Mouse (Mus musculus): ENCODE results near the gene Syt1. TPM values are rescaled to one million over a fixed set of nuclear protein-coding genes. Genes with fewer than 3 reads are reported as not detected.
A peak's percentile ranks its signal among the peaks of the same experiment; 100 is the strongest.

The Syt1 gene
- polyA plus RNA-seq, 1 experiment from 2014 or later = 109 TPM

- H3K9me3 ChIP-seq (ENCODE audit: control insufficient read depth, low read length) = no peaks in the 10 kb centered on the region
- H3K4me1 ChIP-seq (replicated peaks; ENCODE audit: control insufficient read depth, insufficient read depth, low read length) = no peaks in the 10 kb centered on the region
- H3K9ac ChIP-seq (replicated peaks; ENCODE audit: low read depth, low read length) = no peak overlapping the region
- WGBS = 56% methylated on average over 4 of the region's 4 CpGs
- ATAC-seq = no peak
- H3K36me3 ChIP-seq (ENCODE audit: control insufficient read depth, insufficient read depth) = no peaks in the 10 kb centered on the region
- no peak overlapping the region for H3K4me2 ChIP-seq (ENCODE audit: low read length)
- no peak overlapping the region for H3K27ac ChIP-seq (ENCODE audit: low read length)
- no peak overlapping the region for H3K4me3 ChIP-seq (replicated peaks; ENCODE audit: low read length)
- no peaks in the 10 kb centered on the region for H3K27me3 ChIP-seq (replicated peaks; ENCODE audit: control insufficient read depth, insufficient read depth, low read length)
These were observed 387.8 kb downstream of the Syt1 start for GRCm38 (mm10) chr10:108623002-108623401.

DNA sequence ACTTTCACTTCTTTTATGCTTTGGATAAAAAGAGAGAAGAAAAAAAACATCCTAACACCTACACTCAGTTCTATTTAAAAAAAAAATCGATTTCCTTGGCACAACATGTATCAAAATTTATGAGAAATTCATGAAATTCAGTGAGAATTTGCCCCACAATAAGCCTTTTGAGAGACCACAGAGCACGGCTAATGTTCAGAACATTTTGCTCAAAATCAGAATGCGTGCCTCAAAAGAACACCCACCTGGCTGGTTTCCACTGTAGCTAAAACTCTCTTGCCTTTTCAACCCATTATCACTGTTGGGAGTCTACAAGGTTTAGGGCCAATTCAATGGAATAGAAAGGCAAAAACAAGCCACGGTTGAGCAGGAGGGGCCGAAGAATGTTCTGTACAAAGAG lies 390.9 kb downstream of the Syt1 start:
- Histone ChIP-seq H3K9me3 (ENCODE audit: control insufficient read depth, low read length) (no peaks in the 10 kb centered on the region), H3K4me2 (ENCODE audit: low read length) (no peak overlapping the region), H3K27ac (ENCODE audit: low read length) (no peak overlapping the region), H3K4me1 (replicated peaks; ENCODE audit: control insufficient read depth, insufficient read depth, low read length) (no peaks in the 10 kb centered on the region), H3K27me3 (replicated peaks; ENCODE audit: control insufficient read depth, insufficient read depth, low read length) (no peaks in the 10 kb centered on the region), H3K9ac (replicated peaks; ENCODE audit: low read depth, low read length) (no peak overlapping the region), H3K36me3 (ENCODE audit: control insufficient read depth, insufficient read depth) (no peaks in the 10 kb centered on the region), H3K4me3 (replicated peaks; ENCODE audit: low read length) (no peak overlapping the region)
- no peak for ATAC-seq
- WGBS = 75% methylated on average over 5 of the region's 5 CpGs

GRCm38 (mm10) chr10:108619217-108619616 lies 391.6 kb downstream of the Syt1 start:
- 86% methylated on average over 5 of the region's 5 CpGs for WGBS
- Histone ChIP-seq H3K4me1 (replicated peaks; ENCODE audit: control insufficient read depth, insufficient read depth, low read length) (no peaks in the 10 kb centered on the region), H3K9ac (replicated peaks; ENCODE audit: low read depth, low read length) (no peak overlapping the region)

DNA sequence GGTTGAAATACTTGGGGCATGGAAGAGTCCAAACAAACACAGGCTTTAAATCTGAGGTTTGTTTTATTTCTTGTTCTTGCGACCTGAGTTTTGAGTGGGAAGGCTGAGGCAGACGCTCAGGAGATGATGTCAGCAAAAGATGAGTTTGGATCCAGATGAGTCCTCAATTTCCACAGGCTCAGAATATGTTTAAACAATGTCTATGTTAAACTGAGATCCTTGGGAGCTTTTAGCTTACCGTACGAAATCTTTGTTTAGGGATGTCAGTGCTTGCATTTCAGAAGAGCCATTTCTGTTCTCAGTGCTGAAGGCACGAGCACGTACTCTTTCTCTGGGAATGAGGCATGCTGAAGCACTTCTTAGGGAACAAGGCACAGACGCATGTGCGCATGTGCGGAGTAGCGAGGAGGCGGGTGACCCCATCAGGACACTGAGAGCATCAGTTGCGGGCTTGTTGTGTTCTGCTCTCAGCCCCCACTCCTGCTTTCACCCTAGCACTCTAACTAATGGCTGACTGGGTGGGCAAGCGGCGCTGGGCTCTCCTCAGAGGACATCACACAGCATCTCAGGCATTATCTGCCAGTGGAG lies 400.6 kb downstream of the Syt1 start:
- Histone ChIP-seq H3K9ac (replicated peaks; ENCODE audit: low read depth, low read length) (no peak overlapping the region), H3K27me3 (replicated peaks; ENCODE audit: control insufficient read depth, insufficient read depth, low read length) (no peaks in the 10 kb centered on the region), H3K4me1 (replicated peaks; ENCODE audit: control insufficient read depth, insufficient read depth, low read length) (no peaks in the 10 kb centered on the region), H3K36me3 (ENCODE audit: control insufficient read depth, insufficient read depth) (no peaks in the 10 kb centered on the region), H3K4me2 (ENCODE audit: low read length) (no peak overlapping the region), H3K27ac (ENCODE audit: low read length) (no peak overlapping the region), H3K9me3 (ENCODE audit: control insufficient read depth, low read length) (no peaks in the 10 kb centered on the region), H3K4me3 (replicated peaks; ENCODE audit: low read length) (no peak overlapping the region)
- ATAC-seq = no peak
- 78% methylated on average over 14 of the region's 14 CpGs for WGBS

More at GRCm38 (mm10) chr10:108619217-108619616, 391.6 kb downstream of the Syt1 start:
- Histone ChIP-seq H3K9me3 (ENCODE audit: control insufficient read depth, low read length) (no peaks in the 10 kb centered on the region), H3K27ac (ENCODE audit: low read length) (no peak overlapping the region), H3K4me3 (replicated peaks; ENCODE audit: low read length) (no peak overlapping the region), H3K36me3 (ENCODE audit: control insufficient read depth, insufficient read depth) (no peaks in the 10 kb centered on the region), H3K4me2 (ENCODE audit: low read length) (no peak overlapping the region), H3K27me3 (replicated peaks; ENCODE audit: control insufficient read depth, insufficient read depth, low read length) (no peaks in the 10 kb centered on the region)
- ATAC-seq = no peak

DNA sequence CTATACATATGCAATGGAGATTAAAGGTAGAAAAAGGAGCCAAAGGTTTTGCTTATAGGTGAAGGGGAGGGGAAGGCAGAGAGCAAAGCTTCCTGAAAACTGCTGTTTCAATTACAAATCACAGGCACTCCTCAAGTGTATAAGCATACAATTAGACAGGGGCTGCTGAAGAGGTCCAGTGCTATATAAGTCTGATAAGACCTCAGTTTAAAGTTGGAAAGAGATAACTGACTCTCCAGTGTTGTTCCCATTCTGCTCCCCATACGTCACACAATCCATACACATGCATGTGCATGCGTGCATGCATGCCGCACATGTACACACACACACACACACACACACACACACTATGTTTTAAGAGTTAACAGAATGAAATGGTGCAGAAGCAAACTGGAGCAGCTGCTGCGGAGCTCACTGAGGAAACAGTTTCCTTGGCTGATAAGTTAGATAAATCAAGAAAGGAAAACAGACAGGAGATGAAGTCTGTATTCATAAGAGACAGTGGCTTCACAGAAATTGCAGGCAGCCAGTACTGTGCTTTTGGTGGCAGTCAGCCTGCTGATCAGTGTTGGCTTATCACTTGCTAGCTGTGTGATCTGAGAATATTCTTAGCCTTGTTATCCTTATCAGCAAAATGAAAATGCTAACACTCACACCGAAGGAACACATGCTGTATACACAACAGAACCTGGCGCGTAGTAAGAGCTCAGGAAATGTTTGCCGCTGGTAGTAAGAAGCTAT lies 408.9 kb downstream of the Syt1 start:
- Histone ChIP-seq H3K9me3 (ENCODE audit: control insufficient read depth, low read length) (peaks cover 6% of the 10 kb centered on the region; the same call in 1 of the 2 replicates), H3K27ac (ENCODE audit: low read length) (peak overlapping the region; percentile 25), H3K4me3 (replicated peaks; ENCODE audit: low read length) (no peak overlapping the region), H3K27me3 (replicated peaks; ENCODE audit: control insufficient read depth, insufficient read depth, low read length) (no peaks in the 10 kb centered on the region), H3K9ac (replicated peaks; ENCODE audit: low read depth, low read length) (no peak overlapping the region), H3K36me3 (ENCODE audit: control insufficient read depth, insufficient read depth) (no peaks in the 10 kb centered on the region), H3K4me1 (replicated peaks; ENCODE audit: control insufficient read depth, insufficient read depth, low read length) (peaks cover 8% of the 10 kb centered on the region), H3K4me2 (ENCODE audit: low read length) (no peak overlapping the region)
- WGBS = 71% methylated on average over 8 of the region's 8 CpGs
- peak; percentile 76 for ATAC-seq

- Histone ChIP-seq H3K9me3 (ENCODE audit: control insufficient read depth, low read length) (peaks cover 6% of the 10 kb centered on the region; the same call in 1 of the 2 replicates), H3K36me3 (ENCODE audit: control insufficient read depth, insufficient read depth) (no peaks in the 10 kb centered on the region), H3K4me2 (ENCODE audit: low read length) (no peak overlapping the region), H3K9ac (replicated peaks; ENCODE audit: low read depth, low read length) (no peak overlapping the region), H3K27me3 (replicated peaks; ENCODE audit: control insufficient read depth, insufficient read depth, low read length) (no peaks in the 10 kb centered on the region), H3K27ac (ENCODE audit: low read length) (no peak overlapping the region), H3K4me3 (replicated peaks; ENCODE audit: low read length) (no peak overlapping the region), H3K4me1 (replicated peaks; ENCODE audit: control insufficient read depth, insufficient read depth, low read length) (peaks cover 8% of the 10 kb centered on the region)
- WGBS = 55% methylated on average over 9 of the region's 9 CpGs
- ATAC-seq = peak; percentile 43
These were observed 410.1 kb downstream of the Syt1 start for GRCm38 (mm10) chr10:108600693-108601092.

- Histone ChIP-seq H3K36me3 (ENCODE audit: control insufficient read depth, insufficient read depth) (no peaks in the 10 kb centered on the region), H3K9me3 (ENCODE audit: control insufficient read depth, low read length) (peaks cover 6% of the 10 kb centered on the region; the same call in 1 of the 2 replicates), H3K4me1 (replicated peaks; ENCODE audit: control insufficient read depth, insufficient read depth, low read length) (peaks cover 8% of the 10 kb centered on the region), H3K27ac (ENCODE audit: low read length) (no peak overlapping the region), H3K9ac (replicated peaks; ENCODE audit: low read depth, low read length) (no peak overlapping the region), H3K27me3 (replicated peaks; ENCODE audit: control insufficient read depth, insufficient read depth, low read length) (no peaks in the 10 kb centered on the region), H3K4me2 (ENCODE audit: low read length) (no peak overlapping the region), H3K4me3 (replicated peaks; ENCODE audit: low read length) (no peak overlapping the region)
- 65% methylated on average over 1 of the region's 1 CpGs for WGBS
- ATAC-seq = no peak
These were observed 413.4 kb downstream of the Syt1 start for GRCm38 (mm10) chr10:108597385-108597784.

- no peak for ATAC-seq
- Histone ChIP-seq H3K4me2 (ENCODE audit: low read length) (no peak overlapping the region), H3K36me3 (ENCODE audit: control insufficient read depth, insufficient read depth) (no peaks in the 10 kb centered on the region), H3K9ac (replicated peaks; ENCODE audit: low read depth, low read length) (no peak overlapping the region), H3K27me3 (replicated peaks; ENCODE audit: control insufficient read depth, insufficient read depth, low read length) (no peaks in the 10 kb centered on the region), H3K4me3 (replicated peaks; ENCODE audit: low read length) (no peak overlapping the region), H3K4me1 (replicated peaks; ENCODE audit: control insufficient read depth, insufficient read depth, low read length) (peaks cover 3% of the 10 kb centered on the region; the same call in 1 of the 2 replicates), H3K9me3 (ENCODE audit: control insufficient read depth, low read length) (peaks cover 6% of the 10 kb centered on the region; the same call in 1 of the 2 replicates), H3K27ac (ENCODE audit: low read length) (no peak overlapping the region)
- WGBS = 81% methylated on average over 11 of the region's 11 CpGs
These were observed 414.4 kb downstream of the Syt1 start for GRCm38 (mm10) chr10:108596162-108596927.

DNA sequence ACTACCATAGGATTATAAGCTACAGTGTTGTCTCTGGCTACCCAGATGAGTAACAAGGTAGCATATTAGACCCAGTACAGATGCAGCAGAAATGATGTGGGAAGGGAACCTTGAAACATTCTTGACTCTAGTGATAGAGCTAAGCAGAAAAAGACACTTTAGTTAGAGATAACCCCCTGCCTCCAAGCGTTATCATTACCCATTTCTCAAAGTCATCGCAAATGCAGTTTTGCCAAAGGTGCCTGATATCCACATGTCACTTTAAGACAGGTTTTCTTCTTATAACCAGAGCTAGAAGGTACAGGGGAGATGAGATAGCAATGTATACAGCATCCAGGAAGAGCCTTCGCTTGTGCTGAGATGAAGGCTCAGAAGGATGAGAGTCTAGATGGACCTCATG lies 421.4 kb downstream of the Syt1 start:
- Histone ChIP-seq H3K4me3 (replicated peaks; ENCODE audit: low read length) (no peak overlapping the region), H3K36me3 (ENCODE audit: control insufficient read depth, insufficient read depth) (no peaks in the 10 kb centered on the region), H3K9ac (replicated peaks; ENCODE audit: low read depth, low read length) (no peak overlapping the region), H3K9me3 (ENCODE audit: control insufficient read depth, low read length) (no peaks in the 10 kb centered on the region), H3K4me1 (replicated peaks; ENCODE audit: control insufficient read depth, insufficient read depth, low read length) (no peaks in the 10 kb centered on the region), H3K27ac (ENCODE audit: low read length) (no peak overlapping the region), H3K4me2 (ENCODE audit: low read length) (no peak overlapping the region), H3K27me3 (replicated peaks; ENCODE audit: control insufficient read depth, insufficient read depth, low read length) (no peaks in the 10 kb centered on the region)
- WGBS = 98% methylated on average over 3 of the region's 3 CpGs
- ATAC-seq = no peak

All from forebrain, embryonic 16.5 days (tissue).